Mouse (Mus musculus) MEL (cell line): ENCODE results near the gene C7. TPM values are rescaled to one million over a fixed set of nuclear protein-coding genes. Genes with fewer than 3 reads are reported as not detected.

ENCODE experiments used
- DNase-seq: peaks from one replicate; pipeline ENCODE4 v3.0.0; 2011; ENCODE audit warnings: low read depth, low spot score
- H3K27ac ChIP-seq: 2 replicates; pipeline ENCODE4 v1.5.1; 2012; ENCODE audit warnings: low read depth, mild to moderate bottlenecking, control low read depth, low read length, moderate library complexity; ENCODE audit not compliant: control insufficient read depth
- H3K27me3 ChIP-seq, 2 experiments: fragments of 150-350 bp in 1 of 2; sonication (generic) in 1 of 2; 2 replicates each; pipeline ENCODE4 v1.6.1; 2012; ENCODE audit warnings: low read length in 2 of 2, mild to moderate bottlenecking in 2 of 2, improper control_type of control experiment in 1 of 2, moderate library complexity in 1 of 2; ENCODE audit not compliant: insufficient read depth in 2 of 2, control insufficient read depth in 1 of 2
- H3K36me3 ChIP-seq, 2 experiments: 2 replicates each; pipeline ENCODE4 v1.6.1; 2012 to 2014; ENCODE audit warnings: low read length in 2 of 2, improper control_type of control experiment in 1 of 2, inconsistent platforms in 1 of 2, mild to moderate bottlenecking in 1 of 2; ENCODE audit not compliant: insufficient read depth in 2 of 2, control insufficient read depth in 1 of 2
- H3K4me1 ChIP-seq, 2 experiments: fragments of 150-350 bp in 1 of 2; sonication (generic) in 1 of 2; 2 replicates each; pipeline ENCODE4 v1.6.1; 2012; ENCODE audit warnings: low read length in 2 of 2, improper control_type of control experiment in 1 of 2, mild to moderate bottlenecking in 1 of 2; ENCODE audit not compliant: insufficient read depth in 2 of 2, control insufficient read depth in 1 of 2
- H3K4me3 ChIP-seq, 2 experiments: fragments of 150-350 bp in 1 of 2; sonication (generic) in 1 of 2; 2 replicates each; pipeline ENCODE4 v1.5.1; 2012; ENCODE audit warnings: low read depth in 2 of 2, low read length in 2 of 2, mild to moderate bottlenecking in 2 of 2, moderate library complexity in 2 of 2, control low read depth in 1 of 2, improper control_type of control experiment in 1 of 2; ENCODE audit not compliant: control insufficient read depth in 1 of 2, insufficient read depth in 1 of 2
- H3K79me2 ChIP-seq: 2 replicates; pipeline ENCODE4 v1.6.1; 2012; ENCODE audit warnings: mild to moderate bottlenecking, low read length, moderate library complexity; ENCODE audit not compliant: control insufficient read depth, poor library complexity, insufficient read depth
- H3K9ac ChIP-seq: 2 replicates; pipeline ENCODE4 v1.6.1; 2012; ENCODE audit warnings: low read depth, mild to moderate bottlenecking, control low read depth, low read length, moderate library complexity; ENCODE audit not compliant: control insufficient read depth, poor library complexity, severe bottlenecking
- H3K9me3 ChIP-seq: fragments of 150-350 bp; sonication (generic); replicated peaks from 2 replicates; pipeline ENCODE4 v1.6.1; 2012; ENCODE audit warnings: mild to moderate bottlenecking, low read length, improper control_type of control experiment, moderate library complexity; ENCODE audit not compliant: insufficient read depth
- BHLHE40 ChIP-seq: IDR thresholded peaks from 2 replicates; pipeline ENCODE4 v1.6.1; 2012; ENCODE audit warnings: low read depth, mild to moderate bottlenecking, inconsistent platforms, low read length, improper control_type of control experiment, borderline replicate concordance
- CHD2 ChIP-seq: IDR thresholded peaks from 2 replicates; pipeline ENCODE4 v1.6.1; 2011; ENCODE audit warnings: low read length, improper control_type of control experiment
- CTCF ChIP-seq, 3 experiments: IDR thresholded peaks in 2 of 3; conservative IDR thresholded peaks in 1 of 3; 2 replicates each; pipeline ENCODE4 v1.5.1; 2011 to 2012; ENCODE audit warnings: low read length in 3 of 3, low read depth in 2 of 3, mild to moderate bottlenecking in 2 of 3, improper control_type of control experiment in 1 of 3, inconsistent platforms in 1 of 3, mixed read lengths in 1 of 3, moderate library complexity in 1 of 3; ENCODE audit not compliant: control insufficient read depth in 1 of 3, insufficient read depth in 1 of 3, poor library complexity in 1 of 3, severe bottlenecking in 1 of 3
- ELF1 ChIP-seq: IDR thresholded peaks from 2 replicates; pipeline ENCODE4 v1.6.1; 2014; ENCODE audit warnings: low read depth, mild to moderate bottlenecking, inconsistent platforms, low read length, improper control_type of control experiment, moderate library complexity
- EP300 ChIP-seq, 2 experiments: IDR thresholded peaks; 2 replicates each; pipeline ENCODE4 v1.6.1; 2011; ENCODE audit warnings: improper control_type of control experiment in 2 of 2, low read length in 2 of 2, low read depth in 1 of 2, mild to moderate bottlenecking in 1 of 2
- GABPA ChIP-seq: IDR thresholded peaks from 2 replicates; pipeline ENCODE4 v1.6.1; 2012; ENCODE audit warnings: low read depth, mild to moderate bottlenecking, inconsistent platforms, low read length, improper control_type of control experiment, moderate library complexity
- GATA1 ChIP-seq: IDR thresholded peaks from 2 replicates; pipeline ENCODE4 v1.6.1; 2011; ENCODE audit warnings: low read depth, low read length, improper control_type of control experiment
- HCFC1 ChIP-seq: IDR thresholded peaks from 2 replicates; pipeline ENCODE4 v1.6.1; 2012; ENCODE audit warnings: low read depth, mild to moderate bottlenecking, inconsistent platforms, low read length, improper control_type of control experiment, moderate library complexity
- JUND ChIP-seq: IDR thresholded peaks from 2 replicates; pipeline ENCODE4 v1.6.1; 2011; ENCODE audit warnings: low read depth, mild to moderate bottlenecking, improper control_type of control experiment, low read length
- KAT2A ChIP-seq: conservative IDR thresholded peaks from 2 replicates; pipeline ENCODE4 v1.6.1; 2012; ENCODE audit warnings: low read depth, low read length, improper control_type of control experiment, inconsistent platforms
- MAX ChIP-seq: IDR thresholded peaks from 2 replicates; pipeline ENCODE4 v1.6.1; 2011; ENCODE audit warnings: low read length, improper control_type of control experiment
- MXI1 ChIP-seq: IDR thresholded peaks from 2 replicates; pipeline ENCODE4 v1.6.1; 2011; ENCODE audit warnings: mild to moderate bottlenecking, low read depth, low read length, improper control_type of control experiment
- MYB ChIP-seq: IDR thresholded peaks from 2 replicates; pipeline ENCODE4 v1.6.1; 2011; ENCODE audit warnings: mild to moderate bottlenecking, low read depth, low read length, improper control_type of control experiment
- MYC ChIP-seq: IDR thresholded peaks from 2 replicates; pipeline ENCODE4 v1.6.1; 2011; ENCODE audit warnings: low read depth, mild to moderate bottlenecking, low read length, improper control_type of control experiment, moderate library complexity
- NELFE ChIP-seq: IDR thresholded peaks from 2 replicates; pipeline ENCODE4 v1.6.1; 2011; ENCODE audit warnings: low read depth, low read length, improper control_type of control experiment
- POLR2A ChIP-seq, 2 experiments: IDR thresholded peaks; 2 replicates each; pipeline ENCODE4 v1.6.1; 2011 to 2012; ENCODE audit warnings: low read length in 2 of 2, mild to moderate bottlenecking in 2 of 2, control low read depth in 1 of 2, improper control_type of control experiment in 1 of 2, low read depth in 1 of 2, moderate library complexity in 1 of 2; ENCODE audit not compliant: control insufficient read depth in 1 of 2, insufficient read depth in 1 of 2, poor library complexity in 1 of 2
- POLR2AphosphoS5 ChIP-seq: IDR thresholded peaks from 2 replicates; pipeline ENCODE4 v1.6.1; 2012; ENCODE audit warnings: low read depth, borderline replicate concordance, mild to moderate bottlenecking, inconsistent platforms, low read length, moderate library complexity, mixed read lengths
- RCOR1 ChIP-seq: IDR thresholded peaks from 2 replicates; pipeline ENCODE4 v1.6.1; 2012; ENCODE audit warnings: low read depth, mild to moderate bottlenecking, inconsistent platforms, low read length, improper control_type of control experiment
- SIN3A ChIP-seq: IDR thresholded peaks from 2 replicates; pipeline ENCODE4 v1.6.1; 2012; ENCODE audit warnings: low read length, improper control_type of control experiment, inconsistent platforms
- TBP ChIP-seq: IDR thresholded peaks from 2 replicates; pipeline ENCODE4 v1.8.0; 2011; ENCODE audit warnings: low read depth, low read length, improper control_type of control experiment
- TCF12 ChIP-seq: IDR thresholded peaks from 2 replicates; pipeline ENCODE4 v1.6.1; 2014; ENCODE audit warnings: low read depth, mild to moderate bottlenecking, inconsistent platforms, low read length, improper control_type of control experiment, moderate library complexity
- UBTF ChIP-seq: IDR thresholded peaks from 2 replicates; pipeline ENCODE4 v1.6.1; 2012; ENCODE audit warnings: low read depth, mild to moderate bottlenecking, inconsistent platforms, low read length, improper control_type of control experiment, moderate library complexity, borderline replicate concordance; ENCODE audit not compliant: insufficient read depth
- USF1 ChIP-seq: IDR thresholded peaks from 2 replicates; pipeline ENCODE4 v1.6.1; 2014; ENCODE audit warnings: low read depth, mild to moderate bottlenecking, inconsistent platforms, low read length, improper control_type of control experiment, moderate library complexity
- USF2 ChIP-seq, 2 experiments: IDR thresholded peaks; 2 replicates each; pipeline ENCODE4 v1.6.1; 2011 to 2012; ENCODE audit warnings: improper control_type of control experiment in 2 of 2, low read length in 2 of 2, borderline replicate concordance in 1 of 2, inconsistent platforms in 1 of 2, low read depth in 1 of 2, mild to moderate bottlenecking in 1 of 2; ENCODE audit not compliant: insufficient read depth in 1 of 2
- ZC3H11A ChIP-seq: IDR thresholded peaks from 2 replicates; pipeline ENCODE4 v1.6.1; 2012; ENCODE audit warnings: low read depth, mild to moderate bottlenecking, inconsistent platforms, low read length, improper control_type of control experiment
- ZMIZ1 ChIP-seq: IDR thresholded peaks from 2 replicates; pipeline ENCODE4 v1.6.1; 2012; ENCODE audit warnings: low read depth, mild to moderate bottlenecking, inconsistent platforms, low read length, improper control_type of control experiment, moderate library complexity
- ZNF384 ChIP-seq: IDR thresholded peaks from 2 replicates; pipeline ENCODE4 v1.6.1; 2012; ENCODE audit warnings: low read depth, mild to moderate bottlenecking, inconsistent platforms, low read length, improper control_type of control experiment
- polyA plus RNA-seq, 2 experiments: library from polyadenylated mRNA; stranded (reverse) in 1 of 2; unstranded in 1 of 2; fragments of >175 nt in 1 of 2; fragments of >200 nt in 1 of 2; gene quantifications; 2 replicates each; pipeline versions ENCODE4 v1.2.1 to v1.2.4; 2012; ENCODE audit warnings: low replicate concordance in 2 of 2, low read depth in 1 of 2; ENCODE audit not compliant: insufficient read length in 2 of 2, insufficient read depth in 1 of 2, missing spikeins in 1 of 2
- total RNA-seq: library from RNA; depleted of rRNA; stranded (reverse); fragments of 300-350 nt; gene quantifications from 2 replicates; pipeline ENCODE4 v1.2.3, GENCODE M21; 2012

C7 gene
- total and polyA plus RNA-seq, 3 experiments: not detected

DNA sequence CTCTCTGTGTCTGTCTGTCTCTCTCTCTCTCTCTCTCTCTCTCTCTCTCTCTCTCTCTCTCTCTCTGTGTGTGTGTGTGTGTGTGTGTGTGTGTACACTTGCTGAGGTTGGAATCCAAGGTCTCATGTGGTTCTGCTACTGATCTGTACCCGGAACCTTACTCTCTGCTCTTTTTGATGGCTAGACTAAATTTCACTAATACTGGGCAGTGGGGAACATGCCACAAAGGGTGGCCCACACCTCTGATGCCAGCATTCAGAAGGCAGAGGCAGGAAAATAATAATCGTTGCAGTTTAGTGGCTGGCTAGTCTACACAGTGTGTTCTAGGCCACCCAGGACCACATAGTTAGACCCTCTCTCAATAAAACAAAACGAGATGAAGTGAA lies 45.1 kb upstream of the C7 start:
- Histone ChIP-seq H3K27me3 (no peaks in the 10 kb centered on the region), H3K27ac (no peak overlapping the region), H3K4me1 (peaks cover 0 to 11% of the 10 kb centered on the region in 2 experiments; a peak in 2 of 4 replicates), H3K9ac (no peak overlapping the region), H3K9me3 (no peaks in the 10 kb centered on the region), H3K36me3 (peaks cover 0 to 4% of the 10 kb centered on the region in 2 experiments; a peak in 2 of 4 replicates), H3K4me3 (no peak overlapping the region), H3K79me2 (no peaks in the 10 kb centered on the region)
- TF ChIP-seq ELF1: no peak
- TF ChIP-seq USF2 (IDR thresholded peaks at IDR 0.05; ENCODE audit: borderline replicate concordance in 1 of 2, insufficient read depth in 1 of 2, low read depth in 1 of 2, low read length in 2 of 2): no peak
- no peak for TF ChIP-seq KAT2A
- TF ChIP-seq TCF12: no peak
- no peak for TF ChIP-seq TBP
- TF ChIP-seq MYB: no peak
- no peak for TF ChIP-seq ZNF384
- peak in 1 of 2 experiments; percentile 2; a peak in 1 of 4 replicates for TF ChIP-seq EP300 (IDR thresholded peaks at IDR 0.05; ENCODE audit: low read depth in 1 of 2, low read length in 2 of 2)
- no peak for TF ChIP-seq GABPA
- DNase-seq: no peak

DNA sequence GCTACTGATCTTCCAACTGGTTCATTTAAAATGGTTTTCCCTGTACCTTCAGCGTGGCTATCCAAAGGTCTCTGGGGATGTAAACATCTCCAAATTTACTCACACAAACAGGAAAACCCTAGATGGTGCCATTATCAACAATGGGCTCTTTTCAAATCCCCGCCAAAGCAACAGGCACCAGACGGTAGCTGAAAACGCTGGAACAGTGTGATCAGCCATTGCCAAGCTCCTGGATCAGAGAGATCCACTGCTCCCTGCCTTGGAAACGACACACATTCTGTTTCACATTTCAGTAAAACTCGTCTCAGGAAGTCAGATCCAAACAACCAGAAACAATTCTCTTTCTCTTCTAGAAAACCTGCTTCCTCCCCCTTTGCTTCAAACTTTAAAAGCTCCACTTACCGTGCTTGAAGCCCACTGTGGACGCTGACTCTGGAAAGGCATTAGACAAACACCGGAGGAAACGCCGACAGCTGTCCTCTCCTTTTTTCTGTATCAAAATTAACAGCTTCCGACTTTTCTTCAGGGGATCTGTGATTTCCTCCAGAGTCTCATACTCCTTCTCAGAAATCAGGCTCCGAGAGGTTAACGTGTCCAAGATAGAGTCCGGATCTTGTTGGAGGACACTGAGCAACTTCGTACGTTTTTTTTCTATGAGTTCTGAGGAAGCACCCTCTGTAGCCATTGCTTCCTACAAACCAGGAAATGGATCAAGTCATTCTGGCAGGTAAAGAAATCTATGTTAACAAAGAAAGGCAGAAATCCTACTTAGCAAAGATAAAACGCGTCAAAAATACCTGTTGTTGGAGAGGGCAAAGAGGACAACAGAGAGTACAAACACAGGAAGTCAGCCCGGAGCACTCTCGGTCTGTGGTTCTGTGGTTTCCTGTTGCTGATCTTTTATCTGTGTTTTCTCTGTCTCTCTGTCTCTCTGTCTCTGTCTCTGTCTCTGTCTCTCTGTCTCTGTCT lies 44.4 kb upstream of the C7 start, which contains the start of gene Card6:
Gene Card6, minus strand, starts transcription at position 854 of the 969 bp plus-strand sequence.
- H3K36me3 ChIP-seq: peaks cover 0 to 4% of the 10 kb centered on the region in 2 experiments; a peak in 1 of 4 replicates
- no peak within 1 kb of the TSS for H3K9ac ChIP-seq
- H3K4me1 ChIP-seq: peaks cover 0 to 11% of the 10 kb centered on the region in 2 experiments; a peak in 2 of 4 replicates
- H3K4me3 ChIP-seq: no peak within 1 kb of the TSS
- no peaks in the 10 kb centered on the region for H3K9me3 ChIP-seq
- peak; percentile 65 for DNase-seq
- H3K27ac ChIP-seq: no peak within 1 kb of the TSS
- H3K79me2 ChIP-seq: no peaks in the 10 kb centered on the region
- no peaks in the 10 kb centered on the region for H3K27me3 ChIP-seq
- TF ChIP-seq NELFE (no peak), RCOR1 (peak; percentile 93), GABPA (no peak), GATA1 (peak; percentile 63), HCFC1 (no peak), EP300 (IDR thresholded peaks at IDR 0.05; ENCODE audit: low read depth in 1 of 2, low read length in 2 of 2) (peak; percentile 32 to 59; a peak in 2 of 4 replicates), TBP (no peak), ZNF384 (no peak), KAT2A (no peak), SIN3A (no peak), MYC (no peak), TCF12 (no peak), CHD2 (no peak), ELF1 (0 out of 2 replicates have a peak, but pooled peaks have one; percentile 19), MYB (no peak), UBTF (no peak), USF1 (no peak), USF2 (IDR thresholded peaks at IDR 0.05; ENCODE audit: borderline replicate concordance in 1 of 2, insufficient read depth in 1 of 2, low read depth in 1 of 2, low read length in 2 of 2) (no peak), MXI1 (no peak), POLR2A (IDR thresholded peaks at IDR 0.05; ENCODE audit: control insufficient read depth in 1 of 2, insufficient read depth in 1 of 2, low read depth in 1 of 2, low read length in 2 of 2, poor library complexity in 1 of 2) (no peak), ZMIZ1 (no peak), BHLHE40 (no peak), POLR2AphosphoS5 (no peak), MAX (no peak), ZC3H11A (no peak), JUND (no peak), CTCF (IDR thresholded peaks at IDR 0.05 in 2 of 3, conservative IDR thresholded peaks at IDR 0.05 in 1 of 3; ENCODE audit: control insufficient read depth in 1 of 3, insufficient read depth in 1 of 3, low read depth in 2 of 3, low read length in 3 of 3, poor library complexity in 1 of 3, severe bottlenecking in 1 of 3) (no peak)
